Mouse (Mus musculus) lung, postnatal 0 days (tissue): ENCODE measurements around the gene Dnajc7. TPM values are rescaled to one million over a fixed set of nuclear protein-coding genes. Genes with fewer than 3 reads are reported as not detected.
"Not testable (repeated sequence)": the region's sequence is repeated elsewhere in the genome, so short reads cannot be mapped to it uniquely, and the experiment has no call there.

ENCODE experiments used
- ATAC-seq: fragments of 200-750 bp; cut with Nextera tagmentation; 2 replicates; pipeline ENCODE4 v1.8.0; 2017; ENCODE audit warnings: moderate library complexity
- DNase-seq: peaks from one replicate; pipeline ENCODE4 v3.0.0-alpha.2; 2016; ENCODE audit warnings: low spot score
- H3K27ac ChIP-seq: fragments of 300-500 bp; sonication (generic); 2 replicates; pipeline ENCODE4 v1.5.1; 2014; ENCODE audit warnings: antibody characterized with exemption, mild to moderate bottlenecking, low read length, mixed read lengths
- H3K27me3 ChIP-seq: fragments of 300-500 bp; sonication (generic); replicated peaks from 2 replicates; pipeline ENCODE4 v1.6.1; 2014; ENCODE audit warnings: low read length, mixed read lengths; ENCODE audit not compliant: insufficient read depth
- H3K36me3 ChIP-seq: fragments of 300-500 bp; sonication (generic); 2 replicates; pipeline ENCODE4 v1.6.1; 2014; ENCODE audit warnings: low read length, mixed read lengths; ENCODE audit not compliant: insufficient read depth
- H3K4me1 ChIP-seq: fragments of 300-500 bp; sonication (generic); 2 replicates; pipeline ENCODE4 v1.6.1; 2014; ENCODE audit warnings: antibody characterized with exemption, low read depth, low read length, mixed read lengths; ENCODE audit not compliant: insufficient read depth
- H3K4me2 ChIP-seq: fragments of 300-500 bp; sonication (generic); replicated peaks from 2 replicates; pipeline ENCODE4 v1.6.1; 2014; ENCODE audit warnings: low read depth, mild to moderate bottlenecking, low read length, moderate library complexity, mixed read lengths
- H3K4me3 ChIP-seq: fragments of 300-500 bp; sonication (generic); 2 replicates; pipeline ENCODE4 v1.5.1; 2014; ENCODE audit warnings: low read depth, low read length
- H3K9ac ChIP-seq: fragments of 300-500 bp; sonication (generic); replicated peaks from 2 replicates; pipeline ENCODE4 v1.6.1; 2014; ENCODE audit warnings: low read depth, mild to moderate bottlenecking
- H3K9me3 ChIP-seq: fragments of 300-500 bp; sonication (generic); 2 replicates; pipeline ENCODE4 v1.6.1; 2016; ENCODE audit warnings: low read length, mixed read lengths
- CTCF ChIP-seq: IDR thresholded peaks from 2 replicates; pipeline ENCODE4 v1.5.1; 2016; ENCODE audit warnings: antibody characterized with exemption, mild to moderate bottlenecking
- EP300 ChIP-seq: IDR thresholded peaks from 2 replicates; pipeline ENCODE4 v1.6.1; 2016; ENCODE audit warnings: antibody characterized with exemption, mild to moderate bottlenecking, control low read depth
- WGBS: fragments of 180-500 bp; shearing (Covaris S2); extraction: QIAGEN DNeasy Blood & Tissue Kit; methylation state at CpG from one replicate; pipeline ENCODE4 v1.1.7; 2014; 5-methylcytosine and 5-hydroxymethylcytosine counted together
- polyA plus RNA-seq: library from polyadenylated mRNA; unstranded; fragments of >200 nt; fragmentation: Nextera tagmentation; extraction: Ambion mirVana; gene quantifications from 2 replicates; pipeline ENCODE4 v1.2.1, GENCODE M21; 2015

Dnajc7 gene
- polyA plus RNA-seq, 1 experiment from 2014 or later = 99.1 TPM

DNA sequence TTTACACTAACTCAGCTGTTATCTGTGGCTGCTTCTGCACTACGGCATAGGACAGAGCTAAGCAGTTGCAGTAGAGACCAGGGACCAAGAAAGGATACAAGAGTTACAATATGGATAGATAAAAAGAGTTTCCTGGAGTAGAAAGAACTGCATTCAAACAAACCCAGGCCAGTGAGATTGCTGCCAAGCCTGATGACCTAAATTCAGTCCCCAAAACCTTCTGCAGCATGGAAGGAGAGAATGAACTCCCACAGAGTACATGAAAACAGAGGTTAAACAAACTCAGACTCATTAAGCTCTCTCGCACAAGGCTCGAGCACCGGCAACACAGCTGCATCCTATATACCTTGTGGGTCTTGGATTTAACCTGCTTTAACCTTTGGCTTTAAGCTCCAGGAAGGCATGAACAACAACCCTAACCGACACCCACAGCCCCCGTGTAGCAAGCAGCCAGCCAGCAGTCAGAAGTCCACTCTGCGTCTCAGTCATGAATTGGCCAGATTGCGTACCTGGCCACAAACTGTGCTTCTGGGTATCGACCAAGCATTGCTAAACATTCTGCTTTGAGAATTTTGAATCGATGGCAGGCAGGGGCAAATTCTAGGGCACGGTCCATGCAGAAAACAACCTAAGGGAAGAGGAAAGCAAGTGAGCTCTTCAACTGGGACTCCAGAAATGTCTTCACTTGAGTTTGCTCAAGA, 27.5 kb downstream of the Dnajc7 start:
- no peaks in the 10 kb centered on the region for H3K9me3 ChIP-seq
- peaks cover 52% of the 10 kb centered on the region for H3K36me3 ChIP-seq
- H3K27ac ChIP-seq = no peak overlapping the region
- no peak overlapping the region for H3K9ac ChIP-seq
- H3K27me3 ChIP-seq = no peaks in the 10 kb centered on the region
- no peak overlapping the region for H3K4me2 ChIP-seq
- ATAC-seq (no peak), DNase-seq (no peak)
- no peaks in the 10 kb centered on the region for H3K4me1 ChIP-seq
- no peak overlapping the region for H3K4me3 ChIP-seq
- 94% methylated on average over 11 of the region's 11 CpGs for WGBS
- TF ChIP-seq CTCF = no peak
- no peak for TF ChIP-seq EP300

DNA sequence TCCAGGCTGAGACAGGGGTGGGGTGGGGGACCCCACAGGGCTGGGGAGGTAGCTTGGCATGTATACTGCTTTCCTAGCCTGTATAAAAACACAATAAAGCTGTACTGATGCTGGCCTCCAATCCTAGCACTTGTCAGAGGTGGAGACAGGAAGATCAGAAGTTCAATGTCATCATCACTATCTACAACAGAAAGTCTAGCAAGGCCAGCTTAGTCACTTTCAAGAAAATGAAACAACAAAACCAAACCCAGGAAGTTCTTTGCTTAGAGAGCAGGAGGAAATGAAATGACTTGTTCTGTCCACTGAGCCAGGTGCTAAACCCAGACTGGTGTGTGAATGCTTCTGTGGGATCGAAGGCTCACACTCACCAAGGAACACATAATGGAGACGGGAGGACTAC, 31.5 kb downstream of the Dnajc7 start:
- Histone ChIP-seq H3K36me3 (peaks cover 74% of the 10 kb centered on the region), H3K4me3 (no peak overlapping the region), H3K9me3 (no peaks in the 10 kb centered on the region), H3K27me3 (no peaks in the 10 kb centered on the region), H3K9ac (no peak overlapping the region), H3K4me1 (no peaks in the 10 kb centered on the region), H3K27ac (no peak overlapping the region), H3K4me2 (no peak overlapping the region)
- 79% methylated on average over 2 of the region's 2 CpGs for WGBS
- DNase-seq = no peak
- TF ChIP-seq CTCF (no peak), EP300 (no peak)
- ATAC-seq = no peak

DNA sequence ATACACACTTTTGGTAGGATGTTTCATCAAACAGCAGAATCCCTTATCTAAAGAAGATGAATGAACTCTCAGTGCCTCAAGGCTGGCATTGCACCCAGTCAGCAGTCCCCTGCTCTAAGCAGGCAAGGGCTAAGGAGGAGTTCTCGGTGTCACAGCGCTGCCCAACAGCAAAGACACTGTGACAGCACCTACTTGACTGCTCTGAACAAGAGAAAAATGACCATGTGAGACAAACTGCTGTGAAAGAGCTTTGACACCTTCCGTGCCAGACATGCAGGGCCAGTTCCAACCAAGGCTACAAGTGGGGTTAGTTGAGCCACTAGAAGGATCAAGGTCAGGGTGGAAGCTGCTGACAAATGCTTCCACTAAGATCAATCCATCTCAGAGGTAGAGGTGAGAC, 34.8 kb downstream of the Dnajc7 start:
- H3K36me3 ChIP-seq = peaks cover 61% of the 10 kb centered on the region
- 97% methylated on average over 3 of the region's 3 CpGs for WGBS
- ATAC-seq = no peak
- H3K9ac ChIP-seq = no peak overlapping the region
- H3K27ac ChIP-seq = no peak overlapping the region
- TF ChIP-seq CTCF (no peak), EP300 (no peak)
- DNase-seq = no peak
- H3K9me3 ChIP-seq = no peaks in the 10 kb centered on the region
- H3K4me3 ChIP-seq = no peak overlapping the region
- H3K4me2 ChIP-seq = no peak overlapping the region
- H3K4me1 ChIP-seq = no peaks in the 10 kb centered on the region
- no peaks in the 10 kb centered on the region for H3K27me3 ChIP-seq

DNA sequence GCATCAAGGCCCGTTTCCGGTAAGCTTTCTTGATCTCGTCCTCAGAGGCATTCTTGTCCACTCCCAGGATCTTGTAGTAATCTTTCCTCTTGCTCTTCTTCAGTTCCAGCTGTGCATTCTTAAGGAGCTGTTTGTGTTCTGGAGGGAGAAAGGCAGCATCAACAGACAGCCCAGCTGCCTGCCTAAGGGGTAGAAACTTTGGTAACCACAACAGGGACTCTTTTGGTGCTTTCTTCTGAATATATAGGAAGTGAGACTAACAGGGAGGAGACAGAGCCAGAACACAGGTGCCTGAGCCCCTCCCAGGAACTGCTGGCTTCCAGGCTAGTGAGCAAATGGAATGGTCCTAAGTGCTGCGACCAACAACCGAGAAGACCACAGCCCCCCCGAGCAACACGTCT, 35.4 kb downstream of the Dnajc7 start:
- Histone ChIP-seq H3K9me3 (no peaks in the 10 kb centered on the region), H3K9ac (no peak overlapping the region), H3K27ac (no peak overlapping the region), H3K36me3 (peaks cover 61% of the 10 kb centered on the region), H3K4me2 (no peak overlapping the region), H3K4me1 (no peaks in the 10 kb centered on the region), H3K4me3 (no peak overlapping the region), H3K27me3 (no peaks in the 10 kb centered on the region)
- ATAC-seq = no peak
- no peak for DNase-seq
- WGBS = 92% methylated on average over 7 of the region's 7 CpGs
- TF ChIP-seq CTCF = no peak
- no peak for TF ChIP-seq EP300

- WGBS = 79% methylated on average over 2 of the region's 2 CpGs
- no peaks in the 10 kb centered on the region for H3K9me3 ChIP-seq
- no peak for ATAC-seq
- no peak overlapping the region for H3K4me2 ChIP-seq
- H3K27me3 ChIP-seq = no peaks in the 10 kb centered on the region
- H3K9ac ChIP-seq = no peak overlapping the region
- DNase-seq = no peak
- H3K4me3 ChIP-seq = no peak overlapping the region
- H3K36me3 ChIP-seq = peaks cover 49% of the 10 kb centered on the region
- TF ChIP-seq EP300 = no peak
- TF ChIP-seq CTCF = no peak
- no peaks in the 10 kb centered on the region for H3K4me1 ChIP-seq
- H3K27ac ChIP-seq = no peak overlapping the region
Measured at GRCm38 (mm10) chr11:100582836-100583235, 37.1 kb downstream of the Dnajc7 start.

DNA sequence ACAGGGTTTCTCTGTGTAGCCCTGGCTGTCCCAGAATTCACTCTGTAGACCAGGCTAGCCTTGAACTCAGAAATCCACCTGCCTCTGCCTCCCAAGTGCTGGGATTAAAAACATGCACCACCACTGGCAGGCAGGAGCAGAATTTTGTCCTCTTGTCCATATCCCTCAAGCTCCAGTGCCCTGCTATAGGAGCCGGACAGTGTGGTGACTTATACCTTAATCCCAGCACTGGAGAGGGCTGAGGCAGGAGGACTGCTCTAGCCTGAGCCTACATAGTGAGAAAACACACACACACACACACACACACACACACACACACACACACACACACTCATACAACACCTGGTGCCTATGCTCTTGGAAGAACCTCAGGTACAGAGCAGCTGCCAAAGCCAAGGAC, 37.6 kb downstream of the Dnajc7 start:
- not testable (repeated sequence) for H3K4me3 ChIP-seq, H3K4me1 ChIP-seq, H3K27me3 ChIP-seq, H3K4me2 ChIP-seq, ATAC-seq, H3K9ac ChIP-seq, H3K27ac ChIP-seq, DNase-seq, H3K9me3 ChIP-seq
- H3K36me3 ChIP-seq = peaks cover 44% of the 10 kb centered on the region
- WGBS = 89% methylated on average over 1 of the region's 1 CpGs

- ATAC-seq = no peak
- Histone ChIP-seq H3K4me3 (no peak overlapping the region), H3K9ac (no peak overlapping the region), H3K27me3 (no peaks in the 10 kb centered on the region), H3K4me2 (no peak overlapping the region), H3K36me3 (peaks cover 39% of the 10 kb centered on the region), H3K4me1 (no peaks in the 10 kb centered on the region), H3K27ac (no peak overlapping the region), H3K9me3 (no peaks in the 10 kb centered on the region)
- 56% methylated on average over 4 of the region's 4 CpGs for WGBS
- no peak for TF ChIP-seq EP300
- TF ChIP-seq CTCF = no peak
- no peak for DNase-seq
Measured at GRCm38 (mm10) chr11:100581756-100582155, 38.2 kb downstream of the Dnajc7 start.
